Mouse (Mus musculus): ENCODE measurements at regions not wholly inside any gene's neighbourhood (a gene's known extent, or its start where the extent isn't known, plus 50 kb on each side); places are given as distances from the start of the nearest gene placed in this dataset.
A peak's percentile ranks its signal among the peaks of the same experiment; 100 is the strongest.
"Not testable (repeated sequence)": the region's sequence is repeated elsewhere in the genome, so short reads cannot be mapped to it uniquely, and the experiment has no call there.

- not testable (repeated sequence) for DNase-seq (ENCODE audit: extremely low spot score, low spot score)
Observed at GRCm38 (mm10) chr14:26319821-26320220, 62.1 kb downstream of the Duxbl3 start.

- DNase-seq (ENCODE audit: extremely low spot score, low spot score): no peak
Observed at GRCm38 (mm10) chr14:26320736-26321135, 63.0 kb downstream of the Duxbl3 start.

- no peak for DNase-seq (ENCODE audit: extremely low spot score, low spot score)
Observed at GRCm38 (mm10) chr14:26328562-26328961, 70.8 kb downstream of the Duxbl3 start.

- no peak for DNase-seq (ENCODE audit: extremely low spot score, low spot score)
Observed at GRCm38 (mm10) chr14:26341111-26341510, 83.3 kb downstream of the Duxbl3 start.

GRCm38 (mm10) chr14:26345227-26345626 lies 87.5 kb downstream of the Duxbl3 start:
- DNase-seq (ENCODE audit: extremely low spot score, low spot score): no peak

- no peak for DNase-seq (ENCODE audit: extremely low spot score, low spot score)
Observed at GRCm38 (mm10) chr14:26347296-26347695, 89.5 kb downstream of the Duxbl3 start.

- DNase-seq (ENCODE audit: extremely low spot score, low spot score): no peak
Observed at GRCm38 (mm10) chr14:26352927-26353326, 95.2 kb downstream of the Duxbl3 start.

- peak; percentile 14 for DNase-seq (ENCODE audit: extremely low spot score, low spot score)
Observed at GRCm38 (mm10) chr14:26357242-26357641, 99.5 kb downstream of the Duxbl3 start.

- DNase-seq (ENCODE audit: extremely low spot score, low spot score): no peak
Observed at GRCm38 (mm10) chr14:26357996-26358395, 100.2 kb downstream of the Duxbl3 start.

GRCm38 (mm10) chr14:26360071-26360470 lies 102.3 kb downstream of the Duxbl3 start:
- no peak for DNase-seq (ENCODE audit: extremely low spot score, low spot score)

GRCm38 (mm10) chr14:26361206-26361605 lies 103.4 kb downstream of the Duxbl3 start:
- DNase-seq (ENCODE audit: extremely low spot score, low spot score): no peak
